Mouse (Mus musculus) small intestine, adult 2 months (tissue): ENCODE measurements around the gene Lrrc72.

Source experiments
- CTCF ChIP-seq: fragments of 200-500 bp; IDR thresholded peaks from 2 replicates; pipeline ENCODE4 v1.5.1; 2012; ENCODE audit warnings: low read depth, mild to moderate bottlenecking, control low read depth, inconsistent platforms, low read length, moderate library complexity, mixed read lengths; ENCODE audit not compliant: insufficient replicate concordance, insufficient read length; ENCODE audit errors: extremely low read depth
- POLR2A ChIP-seq: fragments of 200-500 bp; IDR thresholded peaks from 2 replicates; pipeline ENCODE4 v1.6.1; 2012; ENCODE audit warnings: low read depth, mild to moderate bottlenecking, control low read depth, inconsistent platforms, low read length, moderate library complexity

DNA sequence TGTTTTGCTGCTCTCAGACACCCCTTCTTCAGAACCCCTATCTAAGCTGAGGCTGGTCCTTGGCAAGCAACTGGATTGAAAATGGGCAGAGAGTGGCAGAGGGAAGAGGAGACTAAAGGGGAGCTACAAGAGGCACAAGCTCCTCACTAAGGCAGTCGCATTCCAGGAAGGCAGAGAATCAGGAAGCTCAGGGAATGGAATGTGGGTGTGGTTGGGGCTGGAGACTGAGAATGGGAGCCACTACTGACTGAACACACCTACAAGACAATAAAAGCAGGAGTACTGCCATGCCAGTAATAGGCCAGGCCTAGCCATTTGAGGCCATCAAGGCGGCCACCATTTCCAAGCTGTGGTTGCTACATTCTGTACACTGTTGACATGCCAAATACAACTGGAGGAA, 21.8 kb downstream of the Lrrc72 start:
- TF ChIP-seq CTCF (no peak), POLR2A (no peak)
